Mouse (Mus musculus) granulocyte monocyte progenitor cell, adult 5-6 weeks (primary cell): ENCODE measurements around the gene Ripk1. TPM values are rescaled to one million over a fixed set of nuclear protein-coding genes. Genes with fewer than 3 reads are reported as not detected.

ENCODE experiments used
- ATAC-seq: replicated peaks from 2 replicates; pipeline ENCODE4 v1.8.0; 2016; ENCODE audit warnings: mild to moderate bottlenecking, moderate TSS enrichment, inconsistent platforms; ENCODE audit not compliant: poor library complexity, severe bottlenecking
- total RNA-seq, 2 experiments: library from RNA; stranded (forward) in 1 of 2; stranded (reverse) in 1 of 2; fragments of 200-712, 200-1000 nt in 1 of 2; fragments of >200 nt in 1 of 2; fragmentation: Nextera tagmentation in 1 of 2; gene quantifications; 2 replicates each; pipeline ENCODE4 v1.2.3; 2014 to 2017

The Ripk1 gene
- total RNA-seq (2014; fragmentation: Nextera tagmentation) (37.3 and 42.8 TPM in 2 replicates), total RNA-seq (2017) (52.7 and 67.2 TPM in 2 replicates)

GRCm38 (mm10) chr13:34002058-34003006, at the start of gene Ripk1, which contains the start of gene Serpinb6a:
TSS of gene Ripk1 (plus strand) at chr13:34002363.
TSS of gene Serpinb6a (minus strand) at chr13:34002794.
- ATAC-seq: peak; percentile 80

DNA sequence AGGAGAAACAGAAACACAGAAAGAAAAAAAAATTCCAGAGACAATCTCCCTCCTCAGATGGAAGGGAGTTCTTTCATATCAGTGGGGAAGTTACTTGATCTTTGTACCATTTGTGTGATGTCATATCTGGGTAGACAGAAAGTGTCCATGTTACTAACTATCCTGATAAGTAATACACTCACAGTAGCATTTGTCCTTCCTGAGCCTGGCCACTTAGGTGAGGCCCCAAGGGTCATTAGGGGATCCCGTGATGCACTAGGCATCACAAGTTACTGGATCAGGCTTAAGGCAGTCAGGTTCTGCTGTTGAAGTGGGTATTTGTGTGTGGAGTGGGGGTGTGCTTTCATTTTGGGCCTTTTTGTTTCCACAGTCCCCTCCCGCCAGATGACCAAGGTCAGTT, 49.2 kb upstream of the Ripk1 start:
- ATAC-seq: no peak

DNA sequence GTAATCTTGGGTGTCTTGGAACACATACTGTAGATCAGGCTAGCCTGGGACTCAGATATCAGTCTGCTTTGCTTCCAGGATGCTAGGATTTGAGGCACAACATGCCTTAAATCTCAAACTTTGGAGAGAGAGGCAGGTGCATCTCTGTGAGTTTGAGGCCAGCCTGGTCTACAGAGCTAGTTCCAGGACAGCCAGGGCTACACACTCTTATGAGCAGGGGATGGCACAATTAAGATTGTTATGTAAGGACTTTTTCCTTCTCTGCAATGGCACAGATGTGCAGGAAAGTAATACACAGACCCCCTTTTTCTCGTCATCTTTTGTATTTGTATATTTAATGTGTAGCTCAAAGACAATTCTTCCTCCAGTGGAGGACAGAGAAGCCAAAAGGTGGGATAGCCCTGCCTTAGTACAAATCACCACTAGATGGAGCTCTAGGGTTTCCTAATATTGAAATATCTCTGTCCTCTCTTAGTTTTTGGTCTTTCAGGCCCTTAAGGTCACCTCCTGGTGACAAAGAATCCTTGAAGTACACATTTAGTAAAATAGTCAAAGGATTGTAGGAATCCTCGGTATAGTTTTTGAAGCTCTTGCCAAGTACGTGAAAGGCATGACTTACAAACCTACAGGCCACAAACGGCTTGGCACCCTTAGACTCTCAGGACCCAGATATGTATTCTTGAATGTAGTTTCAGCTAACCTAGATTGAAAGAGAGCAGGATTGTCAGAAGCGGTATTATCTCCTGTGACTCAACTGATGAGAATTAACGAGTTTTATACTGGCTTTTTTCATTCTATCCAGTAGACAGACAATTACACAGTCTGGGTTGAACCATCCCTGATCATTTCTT, 45.4 kb upstream of the Ripk1 start:
- ATAC-seq: peak; percentile 84

- ATAC-seq: no peak
Observed at GRCm38 (mm10) chr13:33959771-33960170, 42.4 kb upstream of the Ripk1 start.

GRCm38 (mm10) chr13:33964206-33965046, 37.7 kb upstream of the Ripk1 start, which contains the start of gene Nqo2:
TSS of gene Nqo2 (plus strand) at chr13:33964687.
- peak; percentile 88 for ATAC-seq

DNA sequence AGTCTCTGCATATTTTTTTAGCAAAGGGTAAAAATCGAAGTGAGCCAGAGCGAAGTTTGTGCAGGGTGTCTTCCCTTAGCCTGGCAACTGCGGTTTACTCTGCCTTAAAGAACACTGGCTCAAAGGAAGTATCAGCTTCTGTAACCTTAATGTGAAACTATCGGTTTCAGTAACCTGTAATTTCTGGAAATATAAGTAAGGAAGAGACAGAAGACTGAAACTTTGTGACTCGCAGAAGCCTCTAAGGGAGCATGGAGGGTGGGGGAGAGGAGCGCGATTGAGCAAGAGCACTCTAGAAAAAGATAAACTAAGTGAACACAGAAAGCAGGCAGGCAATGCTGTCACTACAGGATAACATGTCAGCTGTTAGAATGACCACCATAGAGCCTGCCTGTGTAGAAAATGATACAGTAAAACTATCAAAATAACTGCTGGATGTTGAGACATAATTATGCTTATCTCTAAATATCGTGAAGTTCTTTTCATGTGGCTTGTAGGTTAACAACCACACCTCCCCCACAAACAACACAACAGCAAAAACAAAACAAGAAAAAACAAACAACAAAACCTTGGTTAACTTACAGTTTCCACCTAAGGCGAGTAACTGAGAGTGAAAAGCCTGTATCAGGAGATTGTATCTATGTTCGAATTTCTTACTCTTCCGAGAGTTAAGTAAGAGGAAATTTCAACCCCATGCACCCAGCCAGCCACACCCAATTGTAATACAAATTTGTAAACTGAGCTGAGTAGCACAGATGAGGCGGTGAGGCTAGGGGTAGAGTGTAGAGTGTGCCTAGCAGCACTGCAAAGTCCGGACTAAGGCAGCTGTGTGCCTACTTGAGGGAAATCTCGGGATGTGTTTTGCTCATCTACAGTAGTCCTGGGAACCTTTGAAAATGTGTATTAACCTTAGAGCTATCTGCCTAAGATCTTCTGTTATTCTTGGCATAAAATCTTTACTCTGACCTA, 36.8 kb upstream of the Ripk1 start:
- ATAC-seq: peak; percentile 73

GRCm38 (mm10) chr13:33966025-33966412, 36.1 kb upstream of the Ripk1 start:
- no peak for ATAC-seq

- no peak for ATAC-seq
Observed at GRCm38 (mm10) chr13:33966574-33966973, 35.6 kb upstream of the Ripk1 start.

GRCm38 (mm10) chr13:33989625-33990024, 12.5 kb upstream of the Ripk1 start:
- no peak for ATAC-seq

GRCm38 (mm10) chr13:33995197-33995596, 7.0 kb upstream of the Ripk1 start:
- peak; percentile 90 for ATAC-seq

DNA sequence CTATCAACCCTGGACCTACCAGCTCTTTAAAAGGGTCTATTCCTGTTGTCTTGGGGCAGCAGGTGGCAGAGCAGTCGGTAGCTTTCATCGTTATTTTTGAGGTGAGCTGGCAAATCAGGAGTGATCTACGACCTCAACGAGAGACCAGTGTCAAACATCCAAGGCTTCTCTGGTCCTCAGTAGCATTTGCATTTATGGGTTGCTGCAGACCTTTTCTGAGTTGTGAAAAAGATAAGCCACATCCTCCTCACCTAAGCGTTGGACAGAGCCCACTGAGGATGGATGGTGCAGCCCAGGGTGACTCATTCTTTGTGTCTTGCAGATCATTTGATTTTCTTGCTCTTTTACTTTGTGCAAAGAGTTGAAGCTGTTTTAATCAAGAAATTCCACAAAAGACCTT, 895 bp downstream of the Ripk1 start:
- peak; percentile 15 for ATAC-seq

DNA sequence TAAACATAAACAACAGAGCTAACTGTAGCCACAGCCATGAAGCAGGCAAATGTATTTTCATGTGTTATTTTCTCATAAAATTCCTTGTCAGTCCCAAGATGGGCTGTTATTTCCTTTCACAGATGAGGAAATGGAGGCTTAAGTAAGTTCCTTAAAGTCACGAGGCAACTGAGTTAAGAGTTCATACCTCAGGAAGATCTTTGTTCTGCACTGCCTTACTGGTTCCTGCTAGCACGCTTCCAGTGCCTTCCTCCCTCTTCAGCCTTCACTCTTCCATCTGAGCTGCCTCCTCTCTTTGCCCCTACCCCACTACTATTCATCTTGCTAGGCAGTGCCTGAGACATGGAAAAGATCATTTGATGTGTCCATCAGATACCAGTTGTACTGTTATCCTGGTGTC, 5.1 kb downstream of the Ripk1 start:
- peak; percentile 43 for ATAC-seq

GRCm38 (mm10) chr13:34016927-34017569, 14.9 kb downstream of the Ripk1 start:
- ATAC-seq: no peak

DNA sequence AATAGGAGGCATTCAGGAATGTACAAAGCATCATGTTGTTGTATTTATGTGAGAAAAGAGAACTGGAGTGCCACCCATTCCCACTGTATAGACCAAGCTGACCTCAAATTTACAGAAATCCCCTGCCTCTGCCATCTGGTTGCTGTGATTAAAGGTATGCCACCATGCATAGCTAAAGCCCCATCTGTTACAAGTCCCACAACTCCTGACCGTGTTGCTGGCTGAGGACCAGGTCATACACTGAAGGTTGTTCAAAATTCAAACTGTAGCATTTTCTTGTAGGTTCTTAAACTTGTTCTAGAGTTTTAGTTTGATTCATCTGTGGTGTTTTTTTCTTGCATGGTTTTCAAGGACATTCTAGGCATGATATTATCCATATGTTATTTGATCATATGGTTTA, 16.4 kb downstream of the Ripk1 start:
- ATAC-seq: no peak

- no peak for ATAC-seq
Observed at GRCm38 (mm10) chr13:34021998-34022397, 19.8 kb downstream of the Ripk1 start.

DNA sequence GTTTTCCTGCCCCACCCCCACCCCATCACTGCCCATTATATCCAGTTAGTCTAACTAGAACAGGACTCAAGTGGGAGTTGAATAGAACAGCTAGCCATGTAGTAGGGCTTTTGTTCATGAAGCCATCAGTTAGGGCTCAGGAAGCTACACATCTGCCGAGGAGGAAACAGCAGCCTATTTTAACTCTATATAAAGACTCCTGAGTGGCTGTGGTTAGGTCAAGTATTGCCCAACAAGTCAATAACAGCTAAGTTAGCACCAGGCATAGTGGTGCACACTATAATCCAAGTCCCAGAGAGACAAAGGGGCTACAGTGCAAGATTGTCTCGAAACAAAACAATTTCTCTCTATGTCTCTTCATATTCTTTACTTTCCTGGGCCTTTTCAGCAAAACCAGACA, 29.9 kb downstream of the Ripk1 start:
- peak; percentile 89 for ATAC-seq

DNA sequence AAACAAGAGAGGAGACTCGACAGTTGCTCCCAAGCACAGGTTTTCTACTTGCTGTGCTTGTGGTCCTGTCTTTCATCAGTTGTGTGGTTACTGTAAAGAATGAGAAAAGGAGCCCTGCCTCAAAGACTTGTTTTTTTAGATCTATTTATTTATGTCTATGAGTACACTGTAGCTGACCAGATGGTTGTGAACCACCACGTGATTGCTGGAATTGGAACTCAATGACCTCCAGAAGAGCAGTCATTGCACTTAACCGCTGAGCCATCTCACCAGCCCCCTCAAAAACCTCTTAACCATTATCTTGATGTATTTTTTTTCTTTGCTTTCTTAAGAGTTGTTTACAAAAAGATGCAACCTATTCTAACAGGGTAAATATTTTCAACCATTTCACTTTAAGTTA, 33.3 kb downstream of the Ripk1 start:
- ATAC-seq: no peak

DNA sequence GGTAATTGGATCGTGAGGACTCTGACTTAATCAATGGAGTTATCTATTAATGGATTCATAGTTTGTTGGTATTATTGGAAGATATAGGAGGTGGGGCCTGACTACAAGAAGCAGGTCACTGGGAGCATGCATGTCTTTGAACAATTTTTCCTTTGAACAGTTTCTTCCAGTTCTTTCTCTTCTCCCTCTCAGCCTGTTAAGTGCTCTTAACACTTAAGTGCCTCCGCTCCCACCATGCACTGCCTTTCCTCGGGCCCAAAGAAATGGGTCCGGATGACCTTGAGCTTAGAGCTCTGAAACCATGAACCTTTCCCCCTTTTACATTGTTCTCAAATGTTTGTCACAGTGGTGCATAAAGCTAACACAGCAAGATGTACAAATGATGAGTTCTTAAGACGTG, 34.6 kb downstream of the Ripk1 start:
- no peak for ATAC-seq
